Mouse (Mus musculus): ENCODE measurements around the gene Mvp. TPM values are rescaled to one million over a fixed set of nuclear protein-coding genes. Genes with fewer than 3 reads are reported as not detected.

Mvp gene
- 5.6 and 7.1 TPM in 2 replicates for polyA plus RNA-seq (2016; fragmentation: Nextera tagmentation; extraction: Ambion mirVana)

- Histone ChIP-seq H3K9ac (peak within 1 kb of the TSS; percentile 82; the same call in 1 of the 2 replicates), H3K27me3 (no peaks in the 10 kb centered on the region), H3K27ac (peak within 1 kb of the TSS; percentile 93; the same call in 1 of the 2 replicates), H3K4me3 (peak within 1 kb of the TSS; percentile 55), H3K4me1 (peaks cover 42% of the 10 kb centered on the region), H3K36me3 (peaks cover 36% of the 10 kb centered on the region), H3K9me3 (no peaks in the 10 kb centered on the region), H3K4me2 (replicated peaks) (peak within 1 kb of the TSS; percentile 97)
- ATAC-seq (ENCODE audit: insufficient number of reproducible peaks, insufficient read depth, low FRiP score, low TSS enrichment) = no peak
- 40% methylated on average over 11 of the region's 11 CpGs for WGBS
These were observed at the start of gene Mvp for GRCm38 (mm10) chr7:127014320-127014719. Gene Mvp (minus strand): TSS chr7:127014621.

- no peak for ATAC-seq (ENCODE audit: insufficient number of reproducible peaks, insufficient read depth, low FRiP score, low TSS enrichment)
- H3K27me3 ChIP-seq = no peaks in the 10 kb centered on the region
- 75% methylated on average over 5 of the region's 5 CpGs for WGBS
These were observed 40.7 kb upstream of the Mvp start for GRCm38 (mm10) chr7:127055026-127055585.

GRCm38 (mm10) chr7:127041851-127042672 lies 27.6 kb upstream of the Mvp start, which contains the start of gene Kif22:
Gene Kif22 (minus strand): TSS chr7:127042471.
- peak; percentile 77 for ATAC-seq (ENCODE audit: insufficient number of reproducible peaks, insufficient read depth, low FRiP score, low TSS enrichment)

More at GRCm38 (mm10) chr7:127055026-127055585, 40.7 kb upstream of the Mvp start:
- H3K36me3 ChIP-seq = no peaks in the 10 kb centered on the region
- no peaks in the 10 kb centered on the region for H3K9me3 ChIP-seq
- H3K9ac ChIP-seq = no peak overlapping the region
- no peak overlapping the region for H3K4me3 ChIP-seq
- H3K4me2 ChIP-seq (replicated peaks) = no peak overlapping the region
- no peak overlapping the region for H3K27ac ChIP-seq
- H3K4me1 ChIP-seq = no peaks in the 10 kb centered on the region

GRCm38 (mm10) chr7:127031244-127031643 lies 16.8 kb upstream of the Mvp start:
- Histone ChIP-seq H3K4me2 (replicated peaks) (no peak overlapping the region), H3K4me1 (peaks cover 8% of the 10 kb centered on the region), H3K36me3 (peaks cover 65% of the 10 kb centered on the region), H3K27ac (no peak overlapping the region), H3K9ac (no peak overlapping the region), H3K9me3 (no peaks in the 10 kb centered on the region), H3K4me3 (no peak overlapping the region), H3K27me3 (no peaks in the 10 kb centered on the region)
- WGBS = 61% methylated on average over 1 of the region's 1 CpGs
- no peak for ATAC-seq (ENCODE audit: insufficient number of reproducible peaks, insufficient read depth, low FRiP score, low TSS enrichment)

More at GRCm38 (mm10) chr7:127041851-127042672, 27.6 kb upstream of the Mvp start, which contains the start of gene Kif22:
- Histone ChIP-seq H3K9me3 (no peaks in the 10 kb centered on the region), H3K27me3 (no peaks in the 10 kb centered on the region), H3K4me3 (peak within 1 kb of the TSS; percentile 79), H3K4me2 (replicated peaks) (peak within 1 kb of the TSS; percentile 84), H3K27ac (peak within 1 kb of the TSS; percentile 77), H3K9ac (peak within 1 kb of the TSS; percentile 80), H3K36me3 (peaks cover 13% of the 10 kb centered on the region), H3K4me1 (peaks cover 14% of the 10 kb centered on the region)
- WGBS = under 1% methylated on average over 53 of the region's 53 CpGs

GRCm38 (mm10) chr7:127030172-127030571 lies 15.8 kb upstream of the Mvp start:
- Histone ChIP-seq H3K4me2 (replicated peaks) (no peak overlapping the region), H3K9me3 (no peaks in the 10 kb centered on the region), H3K27ac (no peak overlapping the region), H3K9ac (no peak overlapping the region), H3K4me3 (no peak overlapping the region), H3K36me3 (peaks cover 59% of the 10 kb centered on the region), H3K4me1 (peaks cover 8% of the 10 kb centered on the region), H3K27me3 (no peaks in the 10 kb centered on the region)
- 100% methylated on average over 1 of the region's 1 CpGs for WGBS
- ATAC-seq (ENCODE audit: insufficient number of reproducible peaks, insufficient read depth, low FRiP score, low TSS enrichment) = no peak

- peak overlapping the region; percentile 92 for H3K4me3 ChIP-seq
These were observed 13.5 kb upstream of the Mvp start for GRCm38 (mm10) chr7:127027885-127028284.

GRCm38 (mm10) chr7:127026984-127027726 lies 12.7 kb upstream of the Mvp start, which contains the start of gene Maz:
Gene Maz (minus strand): TSS chr7:127027037.
- H3K4me1 ChIP-seq = peaks cover 36% of the 10 kb centered on the region
- H3K27ac ChIP-seq = peak within 1 kb of the TSS; percentile 98
- H3K4me2 ChIP-seq (replicated peaks) = peak within 1 kb of the TSS; percentile 97
- peaks cover 54% of the 10 kb centered on the region for H3K36me3 ChIP-seq
- H3K9ac ChIP-seq = peak within 1 kb of the TSS; percentile 99
- peak; percentile 85 for ATAC-seq (ENCODE audit: insufficient number of reproducible peaks, insufficient read depth, low FRiP score, low TSS enrichment)
- peak within 1 kb of the TSS; percentile 92 for H3K4me3 ChIP-seq
- under 1% methylated on average over 58 of the region's 63 CpGs for WGBS
- H3K9me3 ChIP-seq = no peaks in the 10 kb centered on the region
- H3K27me3 ChIP-seq = no peaks in the 10 kb centered on the region

More at GRCm38 (mm10) chr7:127027885-127028284, 13.5 kb upstream of the Mvp start:
- Histone ChIP-seq H3K4me2 (replicated peaks) (peak overlapping the region; percentile 57), H3K9me3 (no peaks in the 10 kb centered on the region), H3K9ac (peak overlapping the region; percentile 52), H3K27ac (peak overlapping the region; percentile 98), H3K36me3 (peaks cover 54% of the 10 kb centered on the region), H3K4me1 (peaks cover 28% of the 10 kb centered on the region), H3K27me3 (no peaks in the 10 kb centered on the region)
- 69% methylated on average over 8 of the region's 8 CpGs for WGBS
- ATAC-seq (ENCODE audit: insufficient number of reproducible peaks, insufficient read depth, low FRiP score, low TSS enrichment) = no peak; the same call in 1 of the 2 replicates

GRCm38 (mm10) chr7:127026616-127026983 lies 12.2 kb upstream of the Mvp start:
- Histone ChIP-seq H3K4me2 (replicated peaks) (no peak overlapping the region; the same call in 1 of the 2 replicates), H3K27me3 (no peaks in the 10 kb centered on the region), H3K9ac (peak overlapping the region; percentile 99), H3K4me1 (peaks cover 41% of the 10 kb centered on the region), H3K36me3 (peaks cover 54% of the 10 kb centered on the region), H3K4me3 (peak overlapping the region; percentile 92), H3K9me3 (no peaks in the 10 kb centered on the region), H3K27ac (peak overlapping the region; percentile 98)
- ATAC-seq (ENCODE audit: insufficient number of reproducible peaks, insufficient read depth, low FRiP score, low TSS enrichment) = no peak
- 0% methylated on average over 8 of the region's 48 CpGs for WGBS

GRCm38 (mm10) chr7:127026161-127026600 lies 11.8 kb upstream of the Mvp start:
- Histone ChIP-seq H3K4me1 (peaks cover 46% of the 10 kb centered on the region), H3K27me3 (no peaks in the 10 kb centered on the region), H3K9me3 (no peaks in the 10 kb centered on the region), H3K4me2 (replicated peaks) (peak overlapping the region; percentile 97), H3K9ac (peak overlapping the region; percentile 99), H3K4me3 (peak overlapping the region; percentile 92), H3K27ac (peak overlapping the region; percentile 98), H3K36me3 (peaks cover 50% of the 10 kb centered on the region)
- under 1% methylated on average over 30 of the region's 48 CpGs for WGBS
- ATAC-seq (ENCODE audit: insufficient number of reproducible peaks, insufficient read depth, low FRiP score, low TSS enrichment) = peak; percentile 8

- Histone ChIP-seq H3K27me3 (no peaks in the 10 kb centered on the region), H3K27ac (peak overlapping the region; percentile 98), H3K9ac (peak overlapping the region; percentile 99), H3K9me3 (no peaks in the 10 kb centered on the region), H3K4me1 (peaks cover 49% of the 10 kb centered on the region), H3K36me3 (peaks cover 45% of the 10 kb centered on the region), H3K4me3 (peak overlapping the region; percentile 92), H3K4me2 (replicated peaks) (peak overlapping the region; percentile 97)
- under 1% methylated on average over 59 of the region's 65 CpGs for WGBS
- no peak for ATAC-seq (ENCODE audit: insufficient number of reproducible peaks, insufficient read depth, low FRiP score, low TSS enrichment)
These were observed 11.2 kb upstream of the Mvp start for GRCm38 (mm10) chr7:127025556-127026160.

All from embryonic facial prominence, embryonic 12.5 days (tissue).